Mouse (Mus musculus) frontal cortex, postnatal 36 days (tissue): Measurements from ENCODE around the gene Gm16223.

Experiments used
- DNase-seq, 2 experiments: peaks; one replicate each; pipeline ENCODE4 v3.0.0; 2022; ENCODE audit warnings: low spot score in 2 of 2

Gene Gm16223

DNA sequence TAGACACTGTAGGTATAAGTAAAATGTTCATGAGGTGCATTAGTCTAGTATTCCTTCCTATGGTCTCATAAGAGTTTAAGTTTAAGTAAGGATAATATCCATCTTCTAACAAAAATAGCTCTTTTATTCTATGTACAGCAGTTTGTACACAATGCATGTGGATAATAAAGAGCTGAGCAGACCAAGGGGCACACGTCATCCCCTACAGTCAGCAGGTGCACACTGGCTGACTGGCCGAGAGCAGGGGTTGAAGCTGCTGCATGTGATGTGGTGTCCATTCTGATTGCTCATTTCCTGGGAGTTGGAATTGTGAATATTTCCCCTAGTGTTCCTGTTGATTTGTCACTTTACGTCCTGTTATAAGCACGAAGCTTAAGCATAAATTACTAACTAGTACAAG is 144.6 kb downstream of the Gm16223 start:
- DNase-seq = no peak

GRCm38 (mm10) chr5:42224840-42225239 is 157.1 kb downstream of the Gm16223 start:
- no peak for DNase-seq

DNA sequence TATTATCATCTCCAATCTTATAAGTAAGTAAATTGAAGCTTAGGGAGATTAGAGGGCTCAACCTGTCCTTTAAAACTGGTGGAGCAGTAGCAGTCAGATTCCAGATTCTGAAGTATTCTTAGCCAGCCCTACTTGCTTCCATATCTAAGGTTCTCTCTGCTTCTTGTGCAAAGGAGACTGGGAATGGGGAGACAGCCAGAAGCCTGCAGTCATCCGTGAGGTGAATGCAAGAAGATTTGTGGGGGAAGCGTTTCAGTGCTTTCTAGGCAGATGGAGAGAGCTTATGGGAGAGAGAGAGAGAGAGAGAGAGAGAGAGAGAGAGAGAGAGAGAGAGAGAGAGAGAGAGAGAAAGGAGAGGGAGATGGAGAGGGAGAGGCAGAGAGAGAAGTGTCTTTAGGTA is 160.9 kb downstream of the Gm16223 start:
- peak in 1 of 2 experiments; percentile 26 for DNase-seq

GRCm38 (mm10) chr5:42239291-42239690 is 171.5 kb downstream of the Gm16223 start:
- peak in 1 of 2 experiments; percentile 53 for DNase-seq

DNA sequence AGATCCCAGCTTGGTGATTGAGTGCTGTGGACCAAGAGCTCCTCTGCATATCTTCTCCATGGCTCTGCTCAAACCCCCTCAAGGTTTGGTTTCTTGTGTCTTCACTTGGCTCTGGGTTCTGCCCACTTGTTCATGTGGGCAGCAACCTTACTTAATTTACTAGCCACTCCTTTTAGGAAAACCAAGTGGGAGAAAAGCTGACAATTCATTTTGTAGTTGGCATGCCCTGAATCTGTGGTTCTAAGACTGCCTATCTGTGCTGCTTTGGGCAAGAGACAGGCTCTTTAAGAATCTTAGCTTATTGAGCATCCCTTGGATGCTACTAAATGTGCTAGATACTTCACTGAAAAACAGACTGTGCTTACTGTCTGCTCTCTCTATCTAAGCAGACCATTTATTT is 172.0 kb downstream of the Gm16223 start:
- peak in 1 of 2 experiments; percentile 37 for DNase-seq

GRCm38 (mm10) chr5:42250376-42250775 is 182.6 kb downstream of the Gm16223 start:
- no peak for DNase-seq
